Mouse (Mus musculus) cortical plate, adult 2 months (tissue): Measurements from ENCODE around the gene Nln.

Source experiments
- CTCF ChIP-seq: fragments of 200-500 bp; IDR thresholded peaks from 2 replicates; pipeline ENCODE4 v1.5.1; 2011; ENCODE audit warnings: mild to moderate bottlenecking, control low read depth, low read length; ENCODE audit not compliant: insufficient read depth; ENCODE audit errors: extremely low read depth
- POLR2A ChIP-seq: fragments of 200-500 bp; IDR thresholded peaks from 2 replicates; pipeline ENCODE4 v1.6.1; 2011; ENCODE audit warnings: mild to moderate bottlenecking, low read length, control low read depth; ENCODE audit not compliant: insufficient read depth; ENCODE audit errors: extremely low read depth

DNA sequence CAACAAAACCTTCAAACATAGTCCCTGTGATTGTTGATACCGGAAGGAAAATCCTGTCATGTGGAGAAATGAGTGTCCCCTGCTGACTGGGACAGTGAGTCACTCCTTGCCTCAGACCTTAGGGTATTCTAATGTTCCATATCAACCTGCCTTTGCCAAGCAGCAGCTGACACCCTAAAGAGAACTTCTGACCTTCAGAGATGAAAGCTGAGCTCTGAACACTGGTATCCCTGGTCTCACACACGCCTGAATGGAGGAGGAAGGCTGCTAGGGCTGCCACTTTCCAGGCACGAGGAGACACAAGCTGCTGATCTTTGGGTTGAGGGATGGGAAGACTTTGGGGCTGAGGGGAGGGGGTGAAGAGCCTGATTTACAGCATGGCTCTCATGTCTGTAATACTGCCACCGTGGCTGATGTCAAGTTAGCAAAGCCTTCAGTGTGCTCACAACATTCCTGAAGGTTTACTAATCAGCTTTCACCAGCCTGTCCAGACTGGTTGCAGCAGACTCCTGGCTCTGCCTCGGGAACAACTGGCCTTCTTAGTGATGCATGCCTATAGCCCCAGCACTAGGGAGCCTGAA, 131.0 kb downstream of the Nln start:
- TF ChIP-seq CTCF (no peak), POLR2A (no peak)
